Mouse (Mus musculus) T-helper 17 cell (primary cell): ENCODE data around the gene Fam227a.

Source experiments
- in situ Hi-C, 2 experiments: fragments of 300-600 bp; cut with MboI, MseI; formaldehyde crosslinking; loops; 1 replicate in 1 of 2; 2 replicates in 1 of 2; pipeline ENCODE4 v1.15.1; 2025; ENCODE audit warnings: high pct_unique_total_duplicates in 2 of 2

The Fam227a gene

DNA sequence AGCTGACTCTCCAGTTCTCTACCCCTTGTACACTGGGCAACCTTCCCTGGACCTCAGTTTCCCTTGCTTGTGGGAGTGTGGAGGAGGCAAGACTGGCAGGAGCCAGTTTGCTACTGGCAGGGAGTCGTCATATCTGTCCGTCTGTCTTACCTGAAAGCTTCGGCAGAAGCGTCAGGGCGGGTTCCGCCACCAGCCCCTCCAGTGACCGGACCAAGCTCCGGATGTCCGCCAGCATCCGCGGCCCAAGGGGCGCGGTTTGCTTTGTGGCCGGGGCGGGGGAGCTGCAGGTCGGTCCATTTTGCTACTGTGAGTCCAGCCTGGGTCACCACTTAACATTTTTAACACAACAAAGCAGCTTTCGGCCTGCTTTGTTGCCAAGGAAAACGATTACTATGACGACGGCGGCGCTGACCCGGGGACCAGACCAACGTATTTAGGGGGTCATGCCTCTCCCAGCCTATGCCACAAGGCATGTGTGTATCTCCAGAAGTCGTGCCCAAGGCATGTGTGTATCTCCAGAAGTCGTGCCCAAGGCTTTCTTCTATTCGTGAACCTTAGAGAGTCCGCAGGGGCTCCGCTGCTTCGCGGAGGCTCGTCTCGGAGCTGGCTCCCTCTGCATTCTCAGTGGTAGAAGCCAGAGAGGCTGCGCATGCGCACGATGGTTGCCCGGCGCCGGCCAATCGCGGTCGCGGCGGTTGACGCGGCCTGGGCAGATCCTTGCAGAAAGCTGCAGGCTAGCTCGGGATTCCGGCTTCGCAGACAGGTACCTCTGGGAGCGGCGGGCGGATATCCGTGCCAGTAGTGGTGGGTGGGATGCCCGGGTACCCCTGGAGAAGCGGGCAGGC lies at the start of gene Fam227a, which contains the start of gene Cby1:
Fam227a (minus strand) TSS at position 426 of the 845 bp plus-strand sequence.
Cby1 (plus strand) TSS at position 669 of the 845 bp plus-strand sequence.
- in situ Hi-C loops: no loop called here

DNA sequence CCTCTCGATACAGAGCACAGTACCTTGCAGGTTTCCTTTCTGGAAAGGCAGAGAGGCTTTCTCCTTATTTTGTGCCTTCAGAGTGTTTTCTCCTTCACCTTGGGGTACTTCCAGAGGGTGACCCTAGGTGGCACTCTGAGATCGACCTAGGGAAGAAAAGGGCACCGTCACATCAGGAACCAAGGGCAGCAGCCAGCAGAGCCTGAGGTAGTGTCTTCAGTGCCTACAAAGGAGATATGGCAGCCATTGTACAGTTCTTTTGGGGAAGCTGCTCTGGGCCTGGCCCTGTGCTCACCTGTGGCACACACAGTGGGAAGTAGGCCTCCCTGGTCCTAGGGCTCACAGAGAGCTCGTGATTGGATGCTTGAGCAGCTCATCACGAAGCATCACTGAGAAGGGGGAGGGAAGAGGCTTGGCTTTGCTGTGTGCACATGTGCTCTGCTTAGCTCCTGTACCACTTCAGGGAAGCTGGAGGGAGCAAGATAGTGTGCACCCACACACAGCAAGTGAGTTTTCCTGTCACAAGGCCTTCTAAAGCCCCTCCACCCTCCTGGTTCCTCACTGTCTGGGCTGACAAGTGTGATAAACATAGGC lies 49.6 kb upstream of the Fam227a start:
- in situ Hi-C loops: no loop called here

DNA sequence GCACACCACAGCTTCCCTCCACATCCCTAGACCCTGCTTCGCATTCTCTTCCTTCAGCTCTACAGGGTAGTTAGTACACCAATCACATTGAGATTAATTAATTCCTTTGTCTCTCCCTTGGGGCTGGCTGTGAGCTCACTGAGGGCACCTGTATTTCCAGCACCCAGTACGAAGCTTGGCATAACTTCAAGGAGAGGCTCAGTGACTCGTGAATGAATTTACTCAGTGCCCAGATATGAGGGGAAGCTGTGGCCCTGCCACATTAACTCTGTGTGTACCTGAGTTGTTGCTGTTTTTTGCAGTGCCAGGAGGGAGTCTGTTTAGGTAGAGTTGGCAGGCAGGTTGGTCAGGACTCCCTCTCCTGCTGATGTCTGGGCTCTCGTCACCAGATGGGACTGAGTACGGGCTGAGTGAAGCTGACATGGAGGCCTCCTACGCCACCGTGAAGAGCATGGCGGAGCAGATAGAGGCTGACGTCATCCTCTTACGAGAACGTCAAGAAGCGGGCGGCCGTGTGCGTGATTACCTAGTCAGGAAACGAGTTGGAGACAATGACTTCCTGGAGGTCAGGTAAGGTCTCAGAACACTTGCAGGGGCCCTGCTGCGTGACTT lies 48.0 kb upstream of the Fam227a start:
- in situ Hi-C loops: no loop called here

DNA sequence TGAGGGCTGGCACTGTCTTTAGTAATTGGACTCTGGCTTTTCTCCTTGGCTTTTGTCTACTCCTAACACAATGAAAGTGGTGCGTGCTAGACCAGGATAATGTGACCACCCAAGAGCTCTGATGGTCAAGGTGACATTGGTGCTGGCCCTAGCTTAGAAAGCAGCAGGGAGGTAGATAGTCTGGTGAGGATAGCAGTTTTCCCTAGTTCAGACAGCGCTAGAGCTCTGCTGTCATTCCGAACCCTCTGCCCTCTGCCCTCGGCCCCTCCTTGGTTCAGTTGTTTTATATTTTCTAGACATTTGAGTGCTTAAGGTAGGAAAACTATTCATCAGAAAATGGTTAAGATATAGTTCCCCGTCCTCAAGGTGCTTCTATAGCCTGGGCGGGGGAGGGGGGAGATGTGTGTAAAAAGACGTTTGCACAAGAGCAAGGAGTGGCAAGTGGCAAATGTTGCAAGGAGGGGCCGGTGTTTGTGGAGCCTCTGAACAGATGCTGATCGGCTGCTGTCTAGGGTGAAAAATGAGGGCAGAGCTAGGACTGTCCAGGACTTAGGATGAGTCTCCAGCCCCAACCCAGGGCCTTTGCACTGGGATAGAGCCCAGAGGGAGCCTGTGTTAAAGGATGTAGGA lies 38.9 kb upstream of the Fam227a start:
- in situ Hi-C loops: loop anchor here (5.0 to 25.0 kb wide), 3 partner anchors 380 to 1885 kb away; partner anchors contain the start of genes Eif3d (in 1 of the 2) and Foxred2 (in 1 of the 2)

DNA sequence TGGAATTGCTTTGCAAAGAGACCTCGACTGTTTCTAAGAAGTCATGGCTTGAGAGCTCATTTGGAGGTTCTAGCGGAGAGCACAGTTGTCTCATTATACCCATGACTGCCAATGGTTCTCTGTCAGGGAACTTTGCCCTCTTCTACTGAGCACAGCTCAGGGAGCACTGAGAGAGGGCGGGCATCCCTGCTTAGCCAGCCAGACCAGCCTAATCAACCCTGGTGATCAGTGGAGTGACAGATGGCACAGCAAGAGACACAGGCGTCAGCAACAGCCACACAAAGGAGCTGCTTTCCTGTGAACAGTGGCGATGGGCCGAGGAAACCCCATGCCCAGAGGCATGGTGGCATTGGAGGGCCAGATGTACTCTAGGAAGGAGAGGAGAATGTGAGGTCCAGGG lies 38.3 kb upstream of the Fam227a start:
- in situ Hi-C loops: loop anchor here (5.0 to 25.0 kb wide), 3 partner anchors 380 to 1885 kb away; partner anchors contain the start of genes Eif3d (in 1 of the 2) and Foxred2 (in 1 of the 2)

DNA sequence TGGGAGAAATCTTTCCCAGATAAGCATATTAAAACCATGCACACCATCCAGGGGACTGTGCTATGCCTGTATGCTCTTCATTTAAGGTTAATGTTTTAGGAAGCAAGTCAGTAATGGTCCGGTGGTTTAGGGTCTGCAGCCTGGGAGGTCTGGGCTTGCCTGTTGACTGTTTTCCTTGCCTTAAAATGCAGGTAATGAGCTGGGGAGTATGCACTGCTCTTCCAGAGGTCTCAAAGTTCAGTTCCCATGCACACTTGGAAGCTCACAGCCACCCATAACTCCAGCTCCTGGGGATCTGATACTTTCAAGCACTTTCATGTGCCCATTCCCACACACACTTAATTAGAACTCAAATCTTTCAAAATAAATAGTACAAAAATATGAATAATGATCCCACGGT lies 37.8 kb upstream of the Fam227a start:
- in situ Hi-C loops: loop anchor here (5.0 to 25.0 kb wide), 3 partner anchors 381 to 1884 kb away; partner anchors contain the start of genes Eif3d (in 1 of the 2) and Foxred2 (in 1 of the 2)

DNA sequence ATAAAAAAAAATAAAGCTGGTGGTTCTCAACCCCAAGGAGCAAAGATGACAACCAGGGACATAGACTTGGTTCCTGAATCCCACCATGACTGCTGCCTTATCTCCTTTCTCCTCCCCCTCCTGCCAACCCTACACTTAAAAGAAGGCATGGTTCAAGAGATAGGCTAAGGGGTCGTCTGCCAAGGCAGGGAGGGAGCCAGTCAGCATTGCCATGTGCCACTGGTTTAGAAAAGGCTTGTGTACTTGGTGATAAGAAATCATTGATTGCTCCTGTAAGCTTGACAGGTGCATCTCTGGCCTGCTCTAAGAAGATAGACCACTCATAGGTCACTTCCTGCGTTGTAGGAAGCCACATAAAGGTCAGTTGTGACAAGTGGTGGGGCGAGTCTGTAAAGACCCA lies 36.8 kb upstream of the Fam227a start:
- in situ Hi-C loops: loop anchor here (5.0 to 25.0 kb wide), 3 partner anchors 382 to 1883 kb away; partner anchors contain the start of genes Eif3d (in 1 of the 2) and Foxred2 (in 1 of the 2)

DNA sequence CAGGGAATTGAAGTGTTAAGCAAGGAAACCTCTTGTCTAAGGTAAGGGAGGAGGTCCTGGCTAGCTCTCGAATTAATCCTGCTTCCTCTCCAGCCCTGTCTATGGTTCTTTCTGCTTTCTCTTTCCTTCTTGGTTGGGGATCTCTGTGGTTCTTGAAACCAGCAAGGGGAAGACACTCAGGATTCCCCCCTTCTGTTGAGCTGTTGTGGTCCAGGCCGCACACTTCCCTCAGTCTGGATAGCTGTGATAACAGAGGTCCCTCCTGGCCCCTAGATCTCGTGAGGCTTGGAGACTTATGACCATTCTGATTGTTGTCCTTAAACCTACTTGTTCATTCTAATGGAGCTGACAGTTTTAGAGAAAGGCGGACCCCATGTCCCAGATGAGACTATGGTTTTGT lies 35.8 kb upstream of the Fam227a start:
- in situ Hi-C loops: loop anchor here (25.0 kb wide), 2 partner anchors 1732 to 1882 kb away; partner anchors contain the start of genes Eif3d (in 1 of the 2) and Foxred2 (in 1 of the 2)

DNA sequence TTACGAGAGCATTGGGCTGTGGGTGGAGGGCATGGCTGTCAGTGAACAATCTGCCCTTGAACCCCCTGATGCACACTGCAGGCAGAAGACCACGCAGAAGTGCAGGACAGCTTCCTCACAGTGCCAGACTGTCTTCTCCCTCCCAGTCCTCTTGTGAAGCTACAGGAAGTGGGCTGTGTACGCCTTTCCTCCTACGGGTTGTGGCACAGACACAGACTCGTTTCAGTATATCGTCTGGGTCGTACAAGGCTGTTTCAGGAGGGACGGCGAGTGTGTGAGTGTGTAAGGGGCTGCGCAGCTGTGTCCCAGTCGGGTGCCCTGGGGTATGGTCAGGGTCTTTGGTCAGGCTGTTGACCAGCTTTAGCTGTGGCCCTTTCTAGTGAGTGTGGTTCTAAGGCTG lies 35.0 kb upstream of the Fam227a start:
- in situ Hi-C loops: loop anchor here (25.0 kb wide), 2 partner anchors 1731 to 1881 kb away; partner anchors contain the start of genes Eif3d (in 1 of the 2) and Foxred2 (in 1 of the 2)

DNA sequence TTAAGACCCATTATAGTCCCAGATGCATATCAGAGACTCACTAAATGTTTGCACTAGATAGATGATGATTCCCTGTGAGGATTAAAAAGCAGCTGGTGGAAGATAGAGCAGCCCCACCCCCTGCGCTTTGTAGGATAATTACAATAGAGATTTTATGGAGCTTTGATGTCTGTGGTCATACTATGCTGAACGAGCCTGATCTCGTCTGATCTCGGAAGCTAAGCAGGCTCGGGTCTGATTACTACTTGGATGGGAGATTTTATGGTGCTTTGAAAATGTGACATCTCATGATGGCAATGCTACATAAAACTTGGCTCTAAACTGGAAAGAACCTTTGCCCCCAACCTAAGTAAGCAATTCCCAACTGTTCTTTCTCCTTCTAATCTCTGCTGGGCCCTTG lies 33.6 kb upstream of the Fam227a start:
- in situ Hi-C loops: loop anchor here (25.0 kb wide), 2 partner anchors 1730 to 1880 kb away; partner anchors contain the start of genes Eif3d (in 1 of the 2) and Foxred2 (in 1 of the 2)

DNA sequence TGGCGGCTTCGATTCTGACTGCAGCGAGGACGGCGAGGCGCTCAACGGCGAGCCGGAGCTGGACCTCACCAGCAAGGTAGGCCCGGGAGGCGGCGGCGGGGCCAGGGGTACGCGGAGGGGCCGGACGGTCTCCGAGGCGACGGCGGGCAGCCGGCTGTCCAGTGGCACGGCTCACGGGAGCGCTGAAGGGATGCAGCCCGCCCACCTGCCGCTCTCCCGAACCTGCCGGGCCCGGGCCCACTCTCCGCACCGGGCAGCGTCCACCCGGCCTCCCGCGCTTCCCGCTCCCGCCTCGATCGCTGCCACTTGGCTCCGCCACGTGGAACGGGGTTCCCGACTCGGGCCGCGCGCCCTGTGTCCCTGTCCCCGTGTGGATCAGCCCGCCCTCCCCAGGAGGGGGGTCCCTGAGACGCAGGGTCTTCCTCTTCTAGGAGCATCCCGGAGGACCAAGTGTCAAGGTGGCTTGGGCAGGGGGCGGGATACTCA lies 32.3 kb upstream of the Fam227a start:
- in situ Hi-C loops: loop anchor here (25.0 kb wide), 2 partner anchors 1729 to 1879 kb away; partner anchors contain the start of genes Eif3d (in 1 of the 2) and Foxred2 (in 1 of the 2)

DNA sequence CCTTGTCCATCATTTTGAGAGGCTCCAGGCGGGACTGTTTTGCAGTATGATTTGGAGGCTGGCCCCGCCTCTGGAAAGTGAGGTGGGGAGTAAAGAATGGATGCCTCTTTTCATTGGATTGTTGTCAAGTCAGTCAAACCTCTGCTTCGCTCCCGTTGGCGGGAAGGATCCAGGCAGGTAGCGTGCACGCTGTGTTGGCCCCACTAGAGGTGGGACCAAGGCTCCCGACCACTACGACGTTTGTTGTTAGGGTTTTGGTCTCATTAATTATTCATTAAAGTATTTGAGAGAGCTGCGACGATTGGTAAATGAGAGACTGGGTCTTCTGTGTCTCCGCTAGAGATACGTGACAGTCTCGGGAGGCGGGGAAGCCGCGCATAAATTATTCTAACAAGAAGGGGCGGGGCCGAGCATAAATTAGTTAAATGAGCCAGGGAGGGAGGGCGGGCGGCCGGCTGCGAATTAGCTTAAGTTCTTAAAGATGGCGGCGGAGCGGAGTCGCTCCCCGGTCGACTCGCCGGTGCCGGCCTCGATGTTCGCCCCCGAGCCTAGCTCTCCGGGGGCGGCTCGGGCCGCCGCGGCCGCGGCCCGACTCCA lies 31.8 kb upstream of the Fam227a start, which contains the start of gene Gtpbp1:
Gtpbp1 (plus strand) TSS at position 420 of the 597 bp plus-strand sequence.
- in situ Hi-C loops: loop anchor here (25.0 kb wide), 2 partner anchors 1728 to 1878 kb away; partner anchors contain the start of genes Eif3d (in 1 of the 2) and Foxred2 (in 1 of the 2)

DNA sequence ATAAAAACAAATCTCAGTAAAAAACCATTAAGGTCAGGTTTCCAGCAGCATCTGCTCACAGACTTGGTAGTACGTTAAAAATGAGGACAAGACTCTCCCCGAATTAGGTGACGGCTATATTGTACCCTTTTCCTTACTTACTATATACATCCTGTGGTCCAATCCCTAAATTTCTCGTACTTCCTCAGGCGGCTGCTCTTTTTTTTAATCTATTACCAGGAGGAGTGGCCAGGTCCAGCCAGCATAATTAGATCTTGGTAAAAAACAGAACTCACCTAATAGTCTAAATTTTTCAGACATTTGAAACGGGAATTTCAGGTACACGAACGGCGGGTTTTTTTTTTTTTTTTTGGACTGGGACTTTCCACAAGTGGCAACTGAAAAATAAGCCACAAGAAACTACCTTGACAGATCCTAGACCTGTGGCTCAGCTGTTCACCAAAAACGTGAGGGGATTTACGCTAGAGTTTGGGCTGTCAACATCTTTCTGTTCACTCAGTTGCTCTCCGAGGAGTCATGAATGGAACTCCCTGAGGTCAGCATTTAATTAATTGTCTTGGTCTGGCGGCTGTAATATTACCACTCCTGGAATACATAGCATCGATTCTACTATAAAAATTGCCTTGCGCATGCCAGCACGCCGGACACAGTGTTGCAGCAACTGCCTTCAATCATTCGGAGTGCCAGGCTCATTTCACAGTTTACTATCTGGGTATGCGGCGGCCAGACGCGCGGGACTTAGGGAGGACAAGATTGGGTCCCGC lies 31.1 kb upstream of the Fam227a start:
- in situ Hi-C loops: loop anchor here (25.0 kb wide), 2 partner anchors 1728 to 1878 kb away; partner anchors contain the start of genes Eif3d (in 1 of the 2) and Foxred2 (in 1 of the 2)

DNA sequence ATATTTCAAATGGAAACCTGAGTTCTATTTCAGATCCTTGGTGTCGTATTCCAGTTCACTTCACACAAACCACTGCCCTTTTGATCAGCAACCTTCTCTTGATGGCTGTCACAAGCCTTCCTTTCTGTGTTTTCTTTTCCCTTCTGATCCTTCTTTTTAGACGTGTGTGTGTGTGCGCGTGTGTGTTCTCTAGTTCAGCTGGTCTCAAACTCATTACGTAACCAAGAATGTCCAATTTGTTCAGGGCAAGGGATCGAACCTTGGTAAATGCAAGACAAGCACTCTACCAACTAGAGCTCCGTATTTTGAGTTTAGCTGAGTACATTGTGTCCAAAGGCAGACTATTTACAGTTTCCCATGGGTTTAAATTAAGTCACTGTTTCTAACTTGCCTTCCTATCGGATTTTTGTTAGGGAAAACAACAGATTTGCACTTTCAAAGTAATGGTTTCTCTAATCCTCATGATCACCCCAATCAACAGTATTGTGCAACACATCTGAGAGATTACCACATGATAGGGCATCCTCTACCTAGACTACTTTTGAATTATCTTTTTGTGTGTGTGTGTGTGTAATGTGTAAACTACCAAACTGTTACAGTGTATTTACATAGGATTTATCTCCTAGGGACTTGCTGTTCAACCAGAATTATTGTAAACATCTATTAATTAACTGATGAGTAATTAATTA lies 29.7 kb upstream of the Fam227a start:
- in situ Hi-C loops: loop anchor here (25.0 kb wide), 2 partner anchors 1726 to 1876 kb away; partner anchors contain the start of genes Eif3d (in 1 of the 2) and Foxred2 (in 1 of the 2)

DNA sequence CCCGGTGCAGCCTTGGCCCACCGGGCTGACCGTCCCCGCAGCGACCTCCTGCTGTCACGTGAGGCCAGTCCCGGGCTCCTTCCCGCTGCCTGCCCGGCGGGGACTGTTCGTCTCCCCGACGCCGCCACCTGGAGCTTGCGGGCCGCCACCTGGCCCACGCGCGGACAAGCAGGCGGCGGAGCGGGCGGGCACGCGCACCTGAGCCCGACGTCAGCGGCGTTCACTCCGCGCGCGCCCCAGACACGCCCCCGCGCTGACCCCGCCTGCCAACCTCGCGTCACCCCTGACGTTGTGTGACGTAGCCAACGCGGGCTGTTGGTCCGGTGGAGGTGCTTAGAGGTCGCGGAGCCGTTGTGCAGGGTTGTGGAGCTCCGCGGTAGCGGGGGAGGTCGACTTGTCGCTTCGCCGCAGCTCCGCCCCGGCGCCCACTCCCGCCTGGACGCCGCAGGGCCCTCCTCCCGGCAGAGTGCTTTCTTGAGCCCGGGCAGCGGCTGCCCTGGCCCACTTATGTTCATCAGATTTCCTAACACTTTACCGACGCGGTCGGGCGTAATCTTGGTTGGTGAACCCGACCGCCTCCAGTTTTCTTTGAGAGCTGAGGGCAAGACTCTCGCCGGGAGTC lies 29.0 kb upstream of the Fam227a start, which contains the start of gene Josd1:
Josd1 (minus strand) TSS at position 274 of the 622 bp plus-strand sequence.
- in situ Hi-C loops: loop anchor here (25.0 kb wide), 2 partner anchors 1725 to 1875 kb away; partner anchors contain the start of genes Eif3d (in 1 of the 2) and Foxred2 (in 1 of the 2)

DNA sequence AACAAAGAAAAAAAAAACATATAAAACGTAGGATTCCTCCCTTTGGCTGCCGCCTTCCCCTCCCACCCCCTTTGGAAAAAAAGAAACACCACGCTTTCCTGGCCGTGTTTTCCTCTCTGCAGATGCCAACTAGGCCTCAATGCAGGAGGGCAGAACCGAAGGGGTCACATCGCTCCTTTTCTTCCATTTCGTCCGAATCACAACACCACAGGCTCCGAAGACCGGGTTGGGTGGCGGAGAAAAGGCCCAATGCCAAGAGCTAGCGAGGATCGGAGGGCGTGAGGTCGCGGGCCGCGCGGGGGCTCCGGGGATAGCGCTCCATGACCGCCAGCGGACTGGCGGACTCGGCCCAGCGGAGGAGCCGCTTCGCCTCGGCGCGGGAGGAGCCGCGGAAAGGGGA lies 28.4 kb upstream of the Fam227a start:
- in situ Hi-C loops: loop anchor here (25.0 kb wide), 2 partner anchors 1725 to 1875 kb away; partner anchors contain the start of genes Eif3d (in 1 of the 2) and Foxred2 (in 1 of the 2)
